Comparison of ENCODE assay signal across 10 mouse cellular contexts in genomic region chr8:117199658-117200057, GRCm38 (mm10). TPM values are rescaled to one million over a fixed set of nuclear protein-coding genes. Genes with fewer than 3 reads are reported as not detected.
A peak's percentile ranks its signal among the peaks of the same experiment; 100 is the strongest.
DNase-seq lines count a peak whose midpoint lies in the region; ATAC-seq lines count a peak whose summit lies in the region.
"Had no signal": no experiment of that assay in that cellular context is flagged by ENCODE, and none has a peak within 500 bp of the region (broad histone marks: within the 10 kb centered on the region; RNA-seq: fewer than 3 reads in every experiment).

No protein-coding gene starts in this region.

- intact Hi-C loops in left cerebral cortex, postnatal 4 days (cut with DNase I), result no loop called here

- no peak overlapping the region for H3K9ac ChIP-seq in kidney, embryonic 16.5 days (replicated peaks; ENCODE audit: low read length)

- no peak overlapping the region for H3K4me2 ChIP-seq in kidney, embryonic 16.5 days (replicated peaks; ENCODE audit: low read depth, low read length)

- no peaks in the 10 kb centered on the region for H3K9me3 ChIP-seq in kidney, embryonic 16.5 days (ENCODE audit: low read length)

- no peak overlapping the region for H3K4me3 ChIP-seq in kidney, embryonic 16.5 days (ENCODE audit: low read length)

- DNase-seq in heart, adult 11 months, result peak; percentile 94
- DNase-seq in heart, adult 8-10 months (ENCODE audit: low spot score), result no peak
- DNase-seq in heart, adult 18-20 months, result peak; percentile 30 to 51
- DNase-seq in lung, postnatal 10 days, result peak; percentile 82
- no peak for DNase-seq in ovary, postnatal 36 days (ENCODE audit: low spot score)
- DNase-seq in left cerebral cortex, postnatal 4 days, result no peak
- DNase-seq in ovary, postnatal 14 days (ENCODE audit: low spot score), result no peak
- DNase-seq: adrenal gland, adult 8-10 months; right cerebral cortex, postnatal 25 days had no signal

- no peaks in the 10 kb centered on the region for H3K27me3 ChIP-seq in kidney, embryonic 16.5 days (ENCODE audit: insufficient read depth, low read length)

- H3K27ac ChIP-seq in kidney, embryonic 16.5 days (ENCODE audit: low read length), result peak overlapping the region; percentile 81

- peaks cover 42% of the 10 kb centered on the region for H3K4me1 ChIP-seq in kidney, embryonic 16.5 days (ENCODE audit: insufficient read depth, low read length)

- 39% methylated on average over 6 of the region's 6 CpGs for WGBS in kidney, embryonic 16.5 days

- H3K36me3 ChIP-seq in kidney, embryonic 16.5 days (ENCODE audit: insufficient read depth, low read length), result peaks cover 35% of the 10 kb centered on the region

- peak; percentile 36 for ATAC-seq in kidney, embryonic 16.5 days (ENCODE audit: low FRiP score, low TSS enrichment)

RNA-seq across cellular contexts. Expression of gene Gan, which starts 41.7 kb away (rescaled TPM):
- 1 to 10 TPM; 4.3 to 5.2 (median 4.8) TPM for total RNA-seq in heart, adult 8-10 months (2022)
- 1 to 10 TPM; 4.0 to 5.3 TPM for total RNA-seq in heart, adult 18-20 months (2021)
- polyA plus RNA-seq in kidney, embryonic 16.5 days (2015; fragmentation: Nextera tagmentation; extraction: Ambion mirVana), result 1.6 and 1.8 TPM in 2 replicates
- 10 to 100 TPM; 30.6 to 34.4 TPM for total RNA-seq in left cerebral cortex, postnatal 4 days (2021)

RNA-seq across cellular contexts. Expression of gene Cmip, which starts 57.2 kb away (rescaled TPM):
- 10 to 100 TPM; 14.4 to 20.4 (median 16.3) TPM for total RNA-seq in heart, adult 8-10 months (2022)
- total RNA-seq in heart, adult 18-20 months (2021), result 10 to 100 TPM; 17.6 to 22.3 TPM
- 20.4 and 21.0 TPM in 2 replicates for polyA plus RNA-seq in kidney, embryonic 16.5 days (2015; fragmentation: Nextera tagmentation; extraction: Ambion mirVana)
- 100 to 1,000 TPM; 351 to 377 TPM for total RNA-seq in left cerebral cortex, postnatal 4 days (2021)

Comparison
In these comparisons a context has a peak if more than half of its experiments do, and no peak if none do; other contexts are left out.
1. DNase-seq: peak in heart, adult 11 months (single experiment), heart, adult 18-20 months (2 of 2) and lung, postnatal 10 days (single experiment); none in heart, adult 8-10 months (single experiment), ovary, postnatal 36 days (single experiment), left cerebral cortex, postnatal 4 days (single experiment) and ovary, postnatal 14 days (single experiment).
2. RNA of gene Gan, which starts 41.7 kb away (total RNA-seq): 30.6 to 34.4 TPM in left cerebral cortex, postnatal 4 days; 4.0 to 5.3 TPM in heart, adult 18-20 months and 4.3 to 5.2 TPM in heart, adult 8-10 months; every median in the first group is over 4 times any median in the second.
3. RNA of gene Cmip, which starts 57.2 kb away (total RNA-seq): 351 to 377 TPM in left cerebral cortex, postnatal 4 days; 17.6 to 22.3 TPM in heart, adult 18-20 months and 14.4 to 20.4 TPM in heart, adult 8-10 months; every median in the first group is over 10 times any median in the second.